Mouse (Mus musculus) MEL (cell line): ENCODE measurements at regions not wholly inside any gene's neighbourhood (a gene's known extent, or its start where the extent isn't known, plus 50 kb on each side); places are given as distances from the start of the nearest gene placed in this dataset.

Experiments used
- DNase-seq: peaks from one replicate; pipeline ENCODE4 v3.0.0; 2011; ENCODE audit warnings: low read depth, low spot score
- H3K27ac ChIP-seq: 2 replicates; pipeline ENCODE4 v1.5.1; 2012; ENCODE audit warnings: low read depth, mild to moderate bottlenecking, control low read depth, low read length, moderate library complexity; ENCODE audit not compliant: control insufficient read depth
- H3K27me3 ChIP-seq, 2 experiments: fragments of 150-350 bp in 1 of 2; sonication (generic) in 1 of 2; 2 replicates each; pipeline ENCODE4 v1.6.1; 2012; ENCODE audit warnings: low read length in 2 of 2, mild to moderate bottlenecking in 2 of 2, improper control_type of control experiment in 1 of 2, moderate library complexity in 1 of 2; ENCODE audit not compliant: insufficient read depth in 2 of 2, control insufficient read depth in 1 of 2
- H3K36me3 ChIP-seq, 2 experiments: 2 replicates each; pipeline ENCODE4 v1.6.1; 2012 to 2014; ENCODE audit warnings: low read length in 2 of 2, improper control_type of control experiment in 1 of 2, inconsistent platforms in 1 of 2, mild to moderate bottlenecking in 1 of 2; ENCODE audit not compliant: insufficient read depth in 2 of 2, control insufficient read depth in 1 of 2
- H3K4me1 ChIP-seq, 2 experiments: fragments of 150-350 bp in 1 of 2; sonication (generic) in 1 of 2; 2 replicates each; pipeline ENCODE4 v1.6.1; 2012; ENCODE audit warnings: low read length in 2 of 2, improper control_type of control experiment in 1 of 2, mild to moderate bottlenecking in 1 of 2; ENCODE audit not compliant: insufficient read depth in 2 of 2, control insufficient read depth in 1 of 2
- H3K4me3 ChIP-seq, 2 experiments: fragments of 150-350 bp in 1 of 2; sonication (generic) in 1 of 2; 2 replicates each; pipeline ENCODE4 v1.5.1; 2012; ENCODE audit warnings: low read depth in 2 of 2, low read length in 2 of 2, mild to moderate bottlenecking in 2 of 2, moderate library complexity in 2 of 2, control low read depth in 1 of 2, improper control_type of control experiment in 1 of 2; ENCODE audit not compliant: control insufficient read depth in 1 of 2, insufficient read depth in 1 of 2
- H3K79me2 ChIP-seq: 2 replicates; pipeline ENCODE4 v1.6.1; 2012; ENCODE audit warnings: mild to moderate bottlenecking, low read length, moderate library complexity; ENCODE audit not compliant: control insufficient read depth, poor library complexity, insufficient read depth
- H3K9ac ChIP-seq: 2 replicates; pipeline ENCODE4 v1.6.1; 2012; ENCODE audit warnings: low read depth, mild to moderate bottlenecking, control low read depth, low read length, moderate library complexity; ENCODE audit not compliant: control insufficient read depth, poor library complexity, severe bottlenecking
- H3K9me3 ChIP-seq: fragments of 150-350 bp; sonication (generic); replicated peaks from 2 replicates; pipeline ENCODE4 v1.6.1; 2012; ENCODE audit warnings: mild to moderate bottlenecking, low read length, improper control_type of control experiment, moderate library complexity; ENCODE audit not compliant: insufficient read depth
- CHD2 ChIP-seq: IDR thresholded peaks from 2 replicates; pipeline ENCODE4 v1.6.1; 2011; ENCODE audit warnings: low read length, improper control_type of control experiment
- GABPA ChIP-seq: IDR thresholded peaks from 2 replicates; pipeline ENCODE4 v1.6.1; 2012; ENCODE audit warnings: low read depth, mild to moderate bottlenecking, inconsistent platforms, low read length, improper control_type of control experiment, moderate library complexity
- GATA1 ChIP-seq: IDR thresholded peaks from 2 replicates; pipeline ENCODE4 v1.6.1; 2011; ENCODE audit warnings: low read depth, low read length, improper control_type of control experiment
- HCFC1 ChIP-seq: IDR thresholded peaks from 2 replicates; pipeline ENCODE4 v1.6.1; 2012; ENCODE audit warnings: low read depth, mild to moderate bottlenecking, inconsistent platforms, low read length, improper control_type of control experiment, moderate library complexity
- JUND ChIP-seq: IDR thresholded peaks from 2 replicates; pipeline ENCODE4 v1.6.1; 2011; ENCODE audit warnings: low read depth, mild to moderate bottlenecking, improper control_type of control experiment, low read length
- KAT2A ChIP-seq: conservative IDR thresholded peaks from 2 replicates; pipeline ENCODE4 v1.6.1; 2012; ENCODE audit warnings: low read depth, low read length, improper control_type of control experiment, inconsistent platforms
- MAZ ChIP-seq: IDR thresholded peaks from 2 replicates; pipeline ENCODE4 v1.6.1; 2012; ENCODE audit warnings: low read depth, mild to moderate bottlenecking, inconsistent platforms, low read length, improper control_type of control experiment
- MEF2A ChIP-seq: IDR thresholded peaks from 2 replicates; pipeline ENCODE4 v1.6.1; 2014; ENCODE audit warnings: low read depth, mild to moderate bottlenecking, inconsistent platforms, low read length, improper control_type of control experiment; ENCODE audit not compliant: poor library complexity, insufficient replicate concordance, severe bottlenecking; ENCODE audit errors: extremely low read depth
- MYB ChIP-seq: IDR thresholded peaks from 2 replicates; pipeline ENCODE4 v1.6.1; 2011; ENCODE audit warnings: mild to moderate bottlenecking, low read depth, low read length, improper control_type of control experiment
- MYC ChIP-seq: IDR thresholded peaks from 2 replicates; pipeline ENCODE4 v1.6.1; 2011; ENCODE audit warnings: low read depth, mild to moderate bottlenecking, low read length, improper control_type of control experiment, moderate library complexity
- POLR2A ChIP-seq, 2 experiments: IDR thresholded peaks; 2 replicates each; pipeline ENCODE4 v1.6.1; 2011 to 2012; ENCODE audit warnings: low read length in 2 of 2, mild to moderate bottlenecking in 2 of 2, control low read depth in 1 of 2, improper control_type of control experiment in 1 of 2, low read depth in 1 of 2, moderate library complexity in 1 of 2; ENCODE audit not compliant: control insufficient read depth in 1 of 2, insufficient read depth in 1 of 2, poor library complexity in 1 of 2
- POLR2AphosphoS5 ChIP-seq: IDR thresholded peaks from 2 replicates; pipeline ENCODE4 v1.6.1; 2012; ENCODE audit warnings: low read depth, borderline replicate concordance, mild to moderate bottlenecking, inconsistent platforms, low read length, moderate library complexity, mixed read lengths
- RAD21 ChIP-seq: IDR thresholded peaks from 2 replicates; pipeline ENCODE4 v1.6.1; 2011; ENCODE audit warnings: mild to moderate bottlenecking, low read depth, low read length, improper control_type of control experiment
- RCOR1 ChIP-seq: IDR thresholded peaks from 2 replicates; pipeline ENCODE4 v1.6.1; 2012; ENCODE audit warnings: low read depth, mild to moderate bottlenecking, inconsistent platforms, low read length, improper control_type of control experiment
- SIN3A ChIP-seq: IDR thresholded peaks from 2 replicates; pipeline ENCODE4 v1.6.1; 2012; ENCODE audit warnings: low read length, improper control_type of control experiment, inconsistent platforms
- TAL1 ChIP-seq: IDR thresholded peaks from 2 replicates; pipeline ENCODE4 v1.6.1; 2012; ENCODE audit warnings: mild to moderate bottlenecking, inconsistent platforms, low read length, moderate library complexity, mixed read lengths
- TBP ChIP-seq: IDR thresholded peaks from 2 replicates; pipeline ENCODE4 v1.8.0; 2011; ENCODE audit warnings: low read depth, low read length, improper control_type of control experiment
- TCF12 ChIP-seq: IDR thresholded peaks from 2 replicates; pipeline ENCODE4 v1.6.1; 2014; ENCODE audit warnings: low read depth, mild to moderate bottlenecking, inconsistent platforms, low read length, improper control_type of control experiment, moderate library complexity
- UBTF ChIP-seq: IDR thresholded peaks from 2 replicates; pipeline ENCODE4 v1.6.1; 2012; ENCODE audit warnings: low read depth, mild to moderate bottlenecking, inconsistent platforms, low read length, improper control_type of control experiment, moderate library complexity, borderline replicate concordance; ENCODE audit not compliant: insufficient read depth
- USF1 ChIP-seq: IDR thresholded peaks from 2 replicates; pipeline ENCODE4 v1.6.1; 2014; ENCODE audit warnings: low read depth, mild to moderate bottlenecking, inconsistent platforms, low read length, improper control_type of control experiment, moderate library complexity
- USF2 ChIP-seq, 2 experiments: IDR thresholded peaks; 2 replicates each; pipeline ENCODE4 v1.6.1; 2011 to 2012; ENCODE audit warnings: improper control_type of control experiment in 2 of 2, low read length in 2 of 2, borderline replicate concordance in 1 of 2, inconsistent platforms in 1 of 2, low read depth in 1 of 2, mild to moderate bottlenecking in 1 of 2; ENCODE audit not compliant: insufficient read depth in 1 of 2
- ZC3H11A ChIP-seq: IDR thresholded peaks from 2 replicates; pipeline ENCODE4 v1.6.1; 2012; ENCODE audit warnings: low read depth, mild to moderate bottlenecking, inconsistent platforms, low read length, improper control_type of control experiment
- ZKSCAN1 ChIP-seq: IDR thresholded peaks from 2 replicates; pipeline ENCODE4 v1.6.1; 2012; ENCODE audit warnings: low read depth, mild to moderate bottlenecking, inconsistent platforms, low read length, improper control_type of control experiment, moderate library complexity
- ZMIZ1 ChIP-seq: IDR thresholded peaks from 2 replicates; pipeline ENCODE4 v1.6.1; 2012; ENCODE audit warnings: low read depth, mild to moderate bottlenecking, inconsistent platforms, low read length, improper control_type of control experiment, moderate library complexity

GRCm38 (mm10) chr1:7454931-7455330 lies 2647.2 kb downstream of the Gm37988 start:
- Histone ChIP-seq H3K79me2 (no peaks in the 10 kb centered on the region), H3K27ac (no peak overlapping the region), H3K9me3 (no peaks in the 10 kb centered on the region), H3K4me3 (no peak overlapping the region), H3K4me1 (0 out of 4 replicates have a peak, but pooled peaks cover 0 to 3% of the 10 kb centered on the region in 2 experiments), H3K9ac (no peak overlapping the region), H3K36me3 (no peaks in the 10 kb centered on the region), H3K27me3 (no peaks in the 10 kb centered on the region)
- peak; percentile 17 for DNase-seq
- TF ChIP-seq GATA1 = 0 out of 2 replicates have a peak, but pooled peaks have one; percentile 8
- TF ChIP-seq USF1 = no peak
- TF ChIP-seq MEF2A = no peak
- no peak for TF ChIP-seq USF2 (IDR thresholded peaks at IDR 0.05; ENCODE audit: borderline replicate concordance in 1 of 2, insufficient read depth in 1 of 2, low read depth in 1 of 2, low read length in 2 of 2)
- TF ChIP-seq RCOR1 = peak; percentile 63; the same call in 1 of the 2 replicates

- Histone ChIP-seq H3K4me3 (no peak overlapping the region), H3K4me1 (0 out of 4 replicates have a peak, but pooled peaks cover 0 to 3% of the 10 kb centered on the region in 2 experiments)
- no peak for TF ChIP-seq ZKSCAN1
- no peak for TF ChIP-seq JUND
- TF ChIP-seq TBP = no peak
- TF ChIP-seq MAZ = no peak
- no peak for TF ChIP-seq KAT2A
- no peak for TF ChIP-seq ZMIZ1
- TF ChIP-seq, all 39 proteins: peak for 0
- DNase-seq = no peak
- H3K27me3 ChIP-seq = no peaks in the 10 kb centered on the region
- no peaks in the 10 kb centered on the region for H3K79me2 ChIP-seq
- no peak overlapping the region for H3K27ac ChIP-seq
- no peaks in the 10 kb centered on the region for H3K9me3 ChIP-seq
- no peak overlapping the region for H3K9ac ChIP-seq
- H3K36me3 ChIP-seq = no peaks in the 10 kb centered on the region
Measured at GRCm38 (mm10) chr1:7457895-7458294, 2650.2 kb downstream of the Gm37988 start.

- Histone ChIP-seq H3K27me3 (no peaks in the 10 kb centered on the region), H3K4me1 (no peaks in the 10 kb centered on the region), H3K4me3 (no peak overlapping the region), H3K36me3 (no peaks in the 10 kb centered on the region), H3K9ac (no peak overlapping the region), H3K27ac (no peak overlapping the region), H3K9me3 (no peaks in the 10 kb centered on the region), H3K79me2 (no peaks in the 10 kb centered on the region)
- TF ChIP-seq RAD21 (no peak), GABPA (no peak), CHD2 (no peak), ZMIZ1 (no peak), MYB (no peak), ZC3H11A (no peak), USF2 (IDR thresholded peaks at IDR 0.05; ENCODE audit: borderline replicate concordance in 1 of 2, insufficient read depth in 1 of 2, low read depth in 1 of 2, low read length in 2 of 2) (no peak), UBTF (no peak), POLR2AphosphoS5 (no peak), TCF12 (no peak), ZKSCAN1 (no peak), POLR2A (IDR thresholded peaks at IDR 0.05; ENCODE audit: control insufficient read depth in 1 of 2, insufficient read depth in 1 of 2, low read depth in 1 of 2, low read length in 2 of 2, poor library complexity in 1 of 2) (no peak), TAL1 (no peak), HCFC1 (no peak), RCOR1 (no peak), SIN3A (no peak), MYC (no peak), MAZ (no peak)
- DNase-seq = no peak
Measured at GRCm38 (mm10) chr1:7494096-7494495, 2686.4 kb downstream of the Gm37988 start.
